Mouse (Mus musculus) neural tube, embryonic 14.5 days (tissue): ENCODE measurements around the gene Uba52. TPM values are rescaled to one million over a fixed set of nuclear protein-coding genes. Genes with fewer than 3 reads are reported as not detected.

Experiments used
- ATAC-seq: fragments of 200-750 bp; cut with Nextera tagmentation; 2 replicates; pipeline ENCODE4 v1.8.0; 2017; ENCODE audit warnings: low read depth, mild to moderate bottlenecking, moderate TSS enrichment, moderate library complexity
- H3K27ac ChIP-seq: fragments of 300-500 bp; sonication (generic); 2 replicates; pipeline ENCODE4 v1.5.1; 2014; ENCODE audit warnings: low read depth, mild to moderate bottlenecking, control low read depth, low read length, moderate library complexity, mixed read lengths
- H3K27me3 ChIP-seq: fragments of 300-500 bp; sonication (generic); 2 replicates; pipeline ENCODE4 v1.6.1; 2014; ENCODE audit warnings: low read length; ENCODE audit not compliant: control insufficient read depth, insufficient read depth
- H3K36me3 ChIP-seq: fragments of 300-500 bp; sonication (generic); 2 replicates; pipeline ENCODE4 v1.6.1; 2014; ENCODE audit warnings: low read length, mixed read lengths; ENCODE audit not compliant: control insufficient read depth, insufficient read depth
- H3K4me1 ChIP-seq: fragments of 300-500 bp; sonication (generic); 2 replicates; pipeline ENCODE4 v1.6.1; 2014; ENCODE audit warnings: low read length; ENCODE audit not compliant: control insufficient read depth, insufficient read depth
- H3K4me2 ChIP-seq: fragments of 300-500 bp; sonication (generic); 2 replicates; pipeline ENCODE4 v1.6.1; 2014; ENCODE audit warnings: mild to moderate bottlenecking, low read depth, low read length, control low read depth
- H3K4me3 ChIP-seq: fragments of 300-500 bp; sonication (generic); 2 replicates; pipeline ENCODE4 v1.5.1; 2014; ENCODE audit warnings: low read depth, low read length, control low read depth, mixed read lengths
- H3K9ac ChIP-seq: fragments of 300-500 bp; sonication (generic); replicated peaks from 2 replicates; pipeline ENCODE4 v1.6.1; 2014; ENCODE audit warnings: low read depth, mild to moderate bottlenecking, control low read depth, low read length, mixed read lengths
- H3K9me3 ChIP-seq: fragments of 300-500 bp; sonication (generic); 2 replicates; pipeline ENCODE4 v1.6.1; 2016; ENCODE audit warnings: low read length; ENCODE audit not compliant: control insufficient read depth
- WGBS: fragments of 180-500 bp; shearing (Covaris S2); extraction: QIAGEN DNeasy Blood & Tissue Kit; methylation state at CpG from one replicate; pipeline ENCODE4 v1.1.7; 2014; 5-methylcytosine and 5-hydroxymethylcytosine counted together
- polyA plus RNA-seq: library from polyadenylated mRNA; unstranded; fragments of >200 nt; fragmentation: Nextera tagmentation; extraction: Ambion mirVana; gene quantifications from 2 replicates; pipeline ENCODE4 v1.2.1, GENCODE M21; 2014

Gene Uba52
- polyA plus RNA-seq, 1 experiment from 2014 or later = 750 TPM

DNA sequence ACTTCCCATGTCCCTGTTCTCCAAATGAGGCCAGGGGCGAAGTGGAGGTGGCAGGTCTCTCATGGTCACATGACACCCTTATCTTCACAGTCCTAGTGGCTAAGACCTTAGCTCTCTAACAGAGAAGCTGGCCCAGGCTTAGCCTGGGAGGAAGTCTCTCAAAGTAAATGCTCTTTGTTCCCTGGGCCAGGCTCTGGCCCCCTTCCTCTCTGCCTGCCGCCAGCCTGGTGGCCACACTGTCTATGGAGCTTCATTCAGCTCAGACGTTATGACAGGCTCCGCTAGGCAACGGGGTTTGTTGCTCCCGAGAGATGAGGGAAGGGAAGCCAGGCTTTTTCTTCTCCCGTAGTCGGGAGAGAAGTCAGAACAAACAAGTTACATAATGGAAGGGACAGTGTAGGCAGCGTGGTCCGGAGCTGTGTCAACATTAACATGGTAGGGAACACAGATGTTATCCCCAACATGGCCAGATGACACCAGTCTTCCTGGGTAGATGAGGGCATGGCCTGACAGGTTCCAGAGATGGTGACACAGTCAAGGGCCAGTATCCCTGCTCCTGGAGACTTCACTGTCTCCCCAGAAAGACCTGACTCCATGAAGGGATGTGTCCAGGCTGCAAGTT lies 41.2 kb downstream of the Uba52 start:
- H3K27ac ChIP-seq = no peak overlapping the region
- H3K36me3 ChIP-seq = no peaks in the 10 kb centered on the region
- H3K4me2 ChIP-seq = no peak overlapping the region
- no peak overlapping the region for H3K9ac ChIP-seq
- 46% methylated on average over 10 of the region's 10 CpGs for WGBS
- no peaks in the 10 kb centered on the region for H3K9me3 ChIP-seq
- H3K27me3 ChIP-seq = no peaks in the 10 kb centered on the region
- ATAC-seq = peak; percentile 31; the same call in 1 of the 2 replicates
- no peak overlapping the region for H3K4me3 ChIP-seq
- H3K4me1 ChIP-seq = no peaks in the 10 kb centered on the region

DNA sequence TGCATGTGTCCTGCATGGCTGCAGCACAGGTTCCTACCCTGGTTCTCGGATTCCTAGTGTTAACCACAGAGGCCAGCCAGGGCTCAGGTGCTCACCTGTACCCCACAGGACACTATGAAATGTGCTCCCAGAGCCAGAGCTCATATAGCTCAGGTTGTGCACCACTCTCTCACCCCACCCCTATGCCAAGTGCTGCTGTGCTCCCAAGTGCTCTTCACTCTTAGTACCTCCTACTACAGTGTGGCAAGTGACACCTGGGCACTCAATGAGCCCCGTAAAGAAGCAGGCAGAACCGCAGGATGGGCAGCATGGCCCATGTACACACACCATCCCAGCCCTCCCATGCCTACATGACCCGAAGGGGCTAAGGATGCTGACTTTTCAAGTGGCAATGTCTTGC lies 41.9 kb downstream of the Uba52 start:
- H3K27me3 ChIP-seq = no peaks in the 10 kb centered on the region
- no peak overlapping the region for H3K4me2 ChIP-seq
- no peaks in the 10 kb centered on the region for H3K4me1 ChIP-seq
- ATAC-seq = no peak
- no peaks in the 10 kb centered on the region for H3K36me3 ChIP-seq
- 94% methylated on average over 4 of the region's 4 CpGs for WGBS
- no peak overlapping the region for H3K27ac ChIP-seq
- H3K4me3 ChIP-seq = no peak overlapping the region
- H3K9ac ChIP-seq = no peak overlapping the region
- no peaks in the 10 kb centered on the region for H3K9me3 ChIP-seq

DNA sequence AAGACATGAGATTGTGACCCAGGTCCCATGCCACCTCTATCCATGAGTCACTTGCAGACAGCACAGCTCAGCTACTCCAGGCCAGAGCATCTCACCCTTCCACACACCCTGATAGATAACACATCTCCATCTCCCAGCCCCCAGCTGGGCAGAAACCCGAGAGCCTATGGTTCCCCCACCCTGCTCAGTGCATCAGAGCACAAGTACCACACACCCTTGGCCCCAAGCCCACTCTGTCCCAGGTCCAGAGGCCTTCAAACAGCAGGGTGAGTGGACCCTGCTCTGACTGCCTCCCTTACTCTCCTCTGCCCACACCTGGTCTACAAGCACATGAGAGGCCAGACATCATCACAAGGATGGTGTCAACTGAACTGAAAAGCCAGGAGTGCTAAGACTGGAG lies 42.7 kb downstream of the Uba52 start:
- 64% methylated on average over 1 of the region's 1 CpGs for WGBS
- Histone ChIP-seq H3K9ac (no peak overlapping the region), H3K9me3 (no peaks in the 10 kb centered on the region), H3K27ac (no peak overlapping the region), H3K4me2 (no peak overlapping the region), H3K36me3 (no peaks in the 10 kb centered on the region), H3K27me3 (no peaks in the 10 kb centered on the region), H3K4me1 (no peaks in the 10 kb centered on the region), H3K4me3 (no peak overlapping the region)
- no peak for ATAC-seq

DNA sequence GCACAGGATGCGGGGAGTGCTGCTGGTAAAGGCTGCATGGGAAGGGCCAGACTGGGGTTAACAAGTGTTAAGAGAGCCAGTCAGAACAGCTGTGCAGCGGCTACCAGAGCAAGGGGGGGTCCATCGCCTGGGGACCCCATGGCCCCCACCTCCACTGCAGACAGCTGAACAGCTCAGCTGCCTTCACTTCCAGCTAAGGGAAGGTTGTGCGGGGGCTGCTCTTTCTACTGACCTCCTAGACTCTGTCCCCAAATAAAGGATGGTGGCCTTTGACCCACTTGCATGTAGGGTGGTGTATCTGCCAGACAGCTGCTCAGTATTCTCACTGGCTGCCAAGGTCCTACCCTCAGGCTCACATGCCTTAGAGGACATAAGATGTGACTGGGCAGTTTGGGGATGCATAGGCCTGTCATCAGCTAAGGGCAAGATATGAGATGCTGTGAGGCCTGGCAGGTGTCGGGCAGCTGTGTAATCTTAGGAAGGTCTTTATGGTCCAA lies 43.3 kb downstream of the Uba52 start:
- no peaks in the 10 kb centered on the region for H3K9me3 ChIP-seq
- H3K36me3 ChIP-seq = no peaks in the 10 kb centered on the region
- no peak overlapping the region for H3K27ac ChIP-seq
- H3K4me1 ChIP-seq = no peaks in the 10 kb centered on the region
- no peak overlapping the region for H3K4me3 ChIP-seq
- no peak overlapping the region for H3K4me2 ChIP-seq
- H3K9ac ChIP-seq = no peak overlapping the region
- no peaks in the 10 kb centered on the region for H3K27me3 ChIP-seq
- no peak for ATAC-seq
- WGBS = 78% methylated on average over 5 of the region's 5 CpGs

DNA sequence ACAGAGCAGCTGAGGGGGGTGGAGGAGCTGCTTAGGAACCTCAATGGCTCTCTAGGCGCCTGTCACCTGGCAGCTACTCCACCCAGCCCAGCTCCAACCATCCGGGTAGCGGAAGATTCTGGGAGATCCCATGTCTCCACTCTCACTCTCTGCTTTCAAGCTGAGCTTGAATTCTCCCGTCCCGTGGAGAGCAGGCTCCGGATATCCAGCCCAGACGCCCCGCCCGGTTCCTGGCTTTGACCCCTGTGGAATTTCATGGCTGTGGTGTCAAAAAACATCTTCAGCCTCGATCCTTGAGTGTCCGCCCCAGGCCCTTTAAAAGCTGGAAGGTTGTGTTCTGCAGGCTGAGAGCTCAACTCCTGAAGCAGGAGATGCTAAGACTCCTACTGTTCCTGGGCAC lies 43.8 kb downstream of the Uba52 start:
- no peaks in the 10 kb centered on the region for H3K4me1 ChIP-seq

DNA sequence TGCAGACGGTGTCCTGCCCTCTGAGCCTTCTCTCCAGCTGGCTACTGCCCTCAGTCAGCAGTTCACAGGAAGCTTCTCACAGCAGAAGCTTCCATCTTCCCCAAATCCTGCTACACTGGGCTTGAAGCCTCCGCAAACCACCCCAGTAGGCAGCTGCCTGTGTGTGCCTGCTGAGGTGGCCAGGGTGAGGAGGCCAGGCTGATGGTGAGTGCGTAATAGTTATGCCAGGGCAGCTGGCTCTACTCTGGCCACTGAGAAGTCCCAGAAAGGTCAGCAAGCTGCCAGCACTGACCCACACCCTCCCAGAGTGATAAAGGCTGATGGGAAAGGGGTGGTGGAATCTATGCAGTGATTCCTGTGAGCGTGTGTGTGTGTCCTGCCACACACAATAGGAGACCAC lies 44.3 kb downstream of the Uba52 start:
- 89% methylated on average over 4 of the region's 4 CpGs for WGBS
- H3K9me3 ChIP-seq = no peaks in the 10 kb centered on the region
- no peak overlapping the region for H3K27ac ChIP-seq
- no peak overlapping the region for H3K9ac ChIP-seq
- no peak for ATAC-seq
- H3K4me3 ChIP-seq = no peak overlapping the region
- no peaks in the 10 kb centered on the region for H3K36me3 ChIP-seq
- H3K4me1 ChIP-seq = no peaks in the 10 kb centered on the region
- no peaks in the 10 kb centered on the region for H3K27me3 ChIP-seq
- no peak overlapping the region for H3K4me2 ChIP-seq

More for the DNA sequence above, 43.8 kb downstream of the Uba52 start:
- Histone ChIP-seq H3K27me3 (no peaks in the 10 kb centered on the region), H3K4me2 (no peak overlapping the region), H3K9ac (no peak overlapping the region), H3K9me3 (no peaks in the 10 kb centered on the region), H3K4me3 (no peak overlapping the region), H3K27ac (no peak overlapping the region), H3K36me3 (no peaks in the 10 kb centered on the region)
- no peak for ATAC-seq
- WGBS = 81% methylated on average over 11 of the region's 11 CpGs

DNA sequence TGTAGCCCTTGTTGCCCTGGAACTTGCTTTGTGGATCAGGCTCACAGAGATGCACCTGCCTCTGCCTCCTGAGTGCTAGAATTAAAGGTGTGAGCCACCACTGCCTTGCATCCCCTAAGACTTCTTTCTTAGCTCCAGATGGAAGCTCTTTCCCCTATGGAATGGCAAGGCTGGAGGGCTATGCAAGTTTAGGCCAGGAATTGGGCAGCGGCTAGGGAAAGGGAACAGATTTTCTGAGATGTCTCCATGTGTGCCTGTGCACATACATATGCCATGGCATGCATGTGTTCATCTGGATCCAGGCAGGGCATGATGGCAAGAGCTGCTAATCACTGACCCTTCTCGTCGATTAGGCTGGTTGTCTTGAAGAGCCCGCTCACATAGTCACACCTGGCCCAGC lies 44.9 kb downstream of the Uba52 start:
- H3K27ac ChIP-seq = no peak overlapping the region
- no peaks in the 10 kb centered on the region for H3K4me1 ChIP-seq
- H3K9me3 ChIP-seq = no peaks in the 10 kb centered on the region
- no peak overlapping the region for H3K9ac ChIP-seq
- WGBS = 97% methylated on average over 4 of the region's 4 CpGs
- no peak for ATAC-seq
- no peak overlapping the region for H3K4me3 ChIP-seq
- H3K27me3 ChIP-seq = no peaks in the 10 kb centered on the region
- no peak overlapping the region for H3K4me2 ChIP-seq
- H3K36me3 ChIP-seq = no peaks in the 10 kb centered on the region

DNA sequence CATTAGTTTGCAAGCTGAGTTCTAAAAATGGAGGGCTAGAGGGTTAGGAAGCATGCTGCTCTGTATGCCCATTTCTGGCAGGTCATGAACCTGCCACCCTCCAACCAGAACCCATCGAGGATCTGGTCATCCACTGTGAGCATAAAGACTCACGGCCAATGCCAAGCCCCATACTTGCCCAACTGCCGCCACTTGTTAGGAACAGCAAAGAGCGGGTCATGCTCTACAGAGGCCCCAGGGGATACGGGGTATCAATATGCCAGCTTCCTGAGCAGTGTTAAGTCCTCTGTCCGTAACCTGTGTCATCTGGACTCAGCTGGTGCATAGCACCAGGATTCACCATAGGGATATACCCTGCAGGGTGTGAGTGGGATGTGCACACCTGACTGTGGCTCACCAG lies 46.4 kb downstream of the Uba52 start:
- 93% methylated on average over 6 of the region's 6 CpGs for WGBS
- H3K9me3 ChIP-seq = no peaks in the 10 kb centered on the region
- H3K27ac ChIP-seq = no peak overlapping the region
- no peaks in the 10 kb centered on the region for H3K27me3 ChIP-seq
- H3K4me2 ChIP-seq = no peak overlapping the region
- H3K4me1 ChIP-seq = no peaks in the 10 kb centered on the region
- H3K4me3 ChIP-seq = no peak overlapping the region
- no peaks in the 10 kb centered on the region for H3K36me3 ChIP-seq
- no peak for ATAC-seq
- no peak overlapping the region for H3K9ac ChIP-seq

DNA sequence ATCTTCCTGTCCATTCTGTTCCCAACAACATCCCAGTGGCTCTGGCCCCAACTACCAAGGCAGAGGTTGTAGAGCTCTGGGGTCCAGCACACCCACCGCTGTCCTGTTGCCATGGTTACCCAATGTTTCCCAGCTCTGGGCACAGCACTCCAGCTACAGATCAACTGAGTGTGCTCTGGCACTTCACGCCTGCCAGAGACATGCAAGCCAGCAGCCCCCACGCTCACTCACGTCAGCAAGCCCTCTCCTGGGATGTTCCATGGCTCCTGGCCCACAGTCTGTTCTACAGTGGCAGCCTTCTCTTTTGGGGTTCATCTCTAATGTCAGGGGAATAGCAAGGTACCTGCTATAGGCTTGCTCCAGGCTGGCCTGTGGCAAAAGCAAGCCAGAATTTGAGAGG lies 47.3 kb downstream of the Uba52 start:
- Histone ChIP-seq H3K4me1 (no peaks in the 10 kb centered on the region), H3K27ac (no peak overlapping the region), H3K4me2 (no peak overlapping the region), H3K4me3 (no peak overlapping the region), H3K9me3 (no peaks in the 10 kb centered on the region), H3K36me3 (no peaks in the 10 kb centered on the region), H3K27me3 (no peaks in the 10 kb centered on the region), H3K9ac (no peak overlapping the region)
- WGBS = 65% methylated on average over 4 of the region's 4 CpGs
- no peak for ATAC-seq
